ENCODE assay signal across 26 mouse cellular contexts in genomic region chrX:41477486-41477885, GRCm38 (mm10).
"Had no signal": no experiment of that assay in that cellular context is flagged by ENCODE, and none has a peak within 500 bp of the region (broad histone marks: within the 10 kb centered on the region; RNA-seq: fewer than 3 reads in every experiment).

No protein-coding gene starts in this region.

- H3K4me1 ChIP-seq: heart, embryonic 10.5 days; heart, embryonic 12.5 days; hindbrain, embryonic 10.5 days; hindbrain, embryonic 12.5 days; intestine, embryonic 15.5 days; limb, embryonic 10.5 days; limb, embryonic 12.5 days; liver, embryonic 13.5 days had no signal

- ATAC-seq: hindbrain, embryonic 16.5 days; inflammation-experienced regulatory T-cells, adult 6 months; intestine, embryonic 15.5 days; intestine, postnatal 0 days had no signal

- H3K27ac ChIP-seq: gastrocnemius, adult 2 months; heart, embryonic 10.5 days; hindbrain, embryonic 10.5 days; hindbrain, embryonic 12.5 days; intestine, embryonic 15.5 days; layer of hippocampus, adult 2 months; left cerebral cortex, adult 2 months; limb, embryonic 10.5 days; limb, embryonic 12.5 days; liver, embryonic 13.5 days had no signal

- H3K9ac ChIP-seq: heart, embryonic 12.5 days; hindbrain, embryonic 12.5 days; intestine, embryonic 15.5 days; limb, embryonic 12.5 days; liver, embryonic 13.5 days had no signal

- H3K27me3 ChIP-seq: heart, embryonic 12.5 days; hindbrain, embryonic 12.5 days; intestine, embryonic 15.5 days; limb, embryonic 12.5 days; liver, embryonic 13.5 days had no signal

- DNase-seq: gastrocnemius, adult 2 months; gastrocnemius, postnatal 10 days; gastrocnemius, postnatal 25 days; heart, adult 18-20 months; heart, postnatal 10 days; heart, postnatal 4 days; kidney, adult 18-20 months; kidney, adult 8-10 months; kidney, postnatal 10 days; kidney, postnatal 25 days; kidney, postnatal 4 days; liver; liver, embryonic 13.5 days had no signal

- H3K4me3 ChIP-seq: gastrocnemius, adult 2 months; heart, embryonic 10.5 days; heart, embryonic 12.5 days; hindbrain, embryonic 10.5 days; hindbrain, embryonic 12.5 days; intestine, embryonic 15.5 days; layer of hippocampus, adult 2 months; left cerebral cortex, adult 2 months; limb, embryonic 10.5 days; limb, embryonic 12.5 days; liver, embryonic 13.5 days had no signal

- H3K9me3 ChIP-seq: heart, embryonic 10.5 days; heart, embryonic 12.5 days; hindbrain, embryonic 10.5 days; hindbrain, embryonic 12.5 days; intestine, embryonic 15.5 days; limb, embryonic 10.5 days; limb, embryonic 12.5 days; liver, embryonic 13.5 days had no signal

- H3K4me2 ChIP-seq: heart, embryonic 12.5 days; hindbrain, embryonic 12.5 days; intestine, embryonic 15.5 days; limb, embryonic 12.5 days; liver, embryonic 11.5 days; liver, embryonic 13.5 days had no signal

- H3K36me3 ChIP-seq: heart, embryonic 10.5 days; heart, embryonic 12.5 days; hindbrain, embryonic 10.5 days; hindbrain, embryonic 12.5 days; intestine, embryonic 15.5 days; limb, embryonic 10.5 days; limb, embryonic 12.5 days; liver, embryonic 13.5 days had no signal
